Mouse (Mus musculus): ENCODE measurements at regions not wholly inside any gene's neighbourhood (a gene's known extent, or its start where the extent isn't known, plus 50 kb on each side); places are given as distances from the start of the nearest gene placed in this dataset.

GRCm38 (mm10) chr16:74796303-74796653 lies 384.7 kb upstream of the Robo2 start:
- 65% methylated on average over 2 of the region's 2 CpGs for WGBS
- no peak for ATAC-seq (ENCODE audit: low FRiP score, low read depth)
- no peak overlapping the region for H3K4me3 ChIP-seq

GRCm38 (mm10) chr16:74795360-74796302 lies 384.0 kb upstream of the Robo2 start:
- H3K27me3 ChIP-seq, result no peaks in the 10 kb centered on the region
- no peaks in the 10 kb centered on the region for H3K4me1 ChIP-seq (replicated peaks)
- H3K36me3 ChIP-seq, result no peaks in the 10 kb centered on the region
- ATAC-seq (ENCODE audit: low FRiP score, low read depth), result no peak
- H3K4me2 ChIP-seq, result no peak overlapping the region
- H3K9ac ChIP-seq, result no peak overlapping the region
- H3K4me3 ChIP-seq, result no peak overlapping the region
- 49% methylated on average over 5 of the region's 5 CpGs for WGBS
- H3K27ac ChIP-seq (replicated peaks), result no peak overlapping the region
- H3K9me3 ChIP-seq, result no peaks in the 10 kb centered on the region

More at GRCm38 (mm10) chr16:74796303-74796653, 384.7 kb upstream of the Robo2 start:
- Histone ChIP-seq H3K9me3 (no peaks in the 10 kb centered on the region), H3K36me3 (no peaks in the 10 kb centered on the region), H3K27me3 (no peaks in the 10 kb centered on the region), H3K27ac (replicated peaks) (no peak overlapping the region), H3K4me1 (replicated peaks) (no peaks in the 10 kb centered on the region), H3K9ac (no peak overlapping the region), H3K4me2 (no peak overlapping the region)

- Histone ChIP-seq H3K9me3 (no peaks in the 10 kb centered on the region), H3K27ac (replicated peaks) (no peak overlapping the region), H3K4me3 (no peak overlapping the region), H3K36me3 (no peaks in the 10 kb centered on the region), H3K9ac (no peak overlapping the region), H3K27me3 (no peaks in the 10 kb centered on the region), H3K4me1 (replicated peaks) (no peaks in the 10 kb centered on the region), H3K4me2 (no peak overlapping the region)
- no peak for ATAC-seq (ENCODE audit: low FRiP score, low read depth)
- 66% methylated on average over 9 of the region's 9 CpGs for WGBS
Measured at GRCm38 (mm10) chr16:74785365-74786119, 373.9 kb upstream of the Robo2 start.

- H3K27ac ChIP-seq (replicated peaks), result no peak overlapping the region
- H3K4me1 ChIP-seq (replicated peaks), result no peaks in the 10 kb centered on the region
- no peaks in the 10 kb centered on the region for H3K36me3 ChIP-seq
- no peaks in the 10 kb centered on the region for H3K27me3 ChIP-seq
- WGBS, result 79% methylated on average over 2 of the region's 2 CpGs
- H3K4me2 ChIP-seq, result no peak overlapping the region
- no peaks in the 10 kb centered on the region for H3K9me3 ChIP-seq
- no peak overlapping the region for H3K4me3 ChIP-seq
- ATAC-seq (ENCODE audit: low FRiP score, low read depth), result no peak
- H3K9ac ChIP-seq, result no peak overlapping the region
Measured at GRCm38 (mm10) chr16:74780388-74780787, 368.8 kb upstream of the Robo2 start.

GRCm38 (mm10) chr16:74768264-74768663 lies 356.6 kb upstream of the Robo2 start:
- Histone ChIP-seq H3K9ac (no peak overlapping the region), H3K36me3 (no peaks in the 10 kb centered on the region), H3K27ac (replicated peaks) (no peak overlapping the region), H3K27me3 (no peaks in the 10 kb centered on the region), H3K9me3 (no peaks in the 10 kb centered on the region), H3K4me2 (no peak overlapping the region), H3K4me3 (no peak overlapping the region), H3K4me1 (replicated peaks) (no peaks in the 10 kb centered on the region)
- no peak for ATAC-seq (ENCODE audit: low FRiP score, low read depth)
- WGBS, result 84% methylated on average over 4 of the region's 4 CpGs

- Histone ChIP-seq H3K27ac (replicated peaks) (no peak overlapping the region), H3K4me1 (replicated peaks) (no peaks in the 10 kb centered on the region), H3K27me3 (no peaks in the 10 kb centered on the region), H3K4me2 (no peak overlapping the region), H3K36me3 (no peaks in the 10 kb centered on the region), H3K9ac (no peak overlapping the region), H3K9me3 (no peaks in the 10 kb centered on the region), H3K4me3 (no peak overlapping the region)
- 53% methylated on average over 6 of the region's 6 CpGs for WGBS
- no peak for ATAC-seq (ENCODE audit: low FRiP score, low read depth)
Measured at GRCm38 (mm10) chr16:74756720-74757345, 345.2 kb upstream of the Robo2 start.

- no peak overlapping the region for H3K27ac ChIP-seq (replicated peaks)
- WGBS, result 22% methylated on average over 3 of the region's 3 CpGs
- no peak overlapping the region for H3K4me2 ChIP-seq
- H3K36me3 ChIP-seq, result no peaks in the 10 kb centered on the region
- H3K4me1 ChIP-seq (replicated peaks), result no peaks in the 10 kb centered on the region
- H3K9me3 ChIP-seq, result no peaks in the 10 kb centered on the region
- no peaks in the 10 kb centered on the region for H3K27me3 ChIP-seq
- ATAC-seq (ENCODE audit: low FRiP score, low read depth), result no peak
- H3K9ac ChIP-seq, result no peak overlapping the region
- H3K4me3 ChIP-seq, result no peak overlapping the region
Measured at GRCm38 (mm10) chr16:74750900-74751299, 339.3 kb upstream of the Robo2 start.

GRCm38 (mm10) chr16:74749006-74749405 lies 337.4 kb upstream of the Robo2 start:
- no peak overlapping the region for H3K4me2 ChIP-seq
- no peak overlapping the region for H3K27ac ChIP-seq (replicated peaks)
- no peak overlapping the region for H3K9ac ChIP-seq
- no peak overlapping the region for H3K4me3 ChIP-seq
- H3K4me1 ChIP-seq (replicated peaks), result no peaks in the 10 kb centered on the region
- H3K27me3 ChIP-seq, result no peaks in the 10 kb centered on the region
- H3K9me3 ChIP-seq, result no peaks in the 10 kb centered on the region
- H3K36me3 ChIP-seq, result no peaks in the 10 kb centered on the region
- no peak for ATAC-seq (ENCODE audit: low FRiP score, low read depth)

GRCm38 (mm10) chr16:74743512-74743911 lies 331.9 kb upstream of the Robo2 start:
- Histone ChIP-seq H3K9ac (no peak overlapping the region), H3K4me2 (no peak overlapping the region), H3K4me1 (replicated peaks) (no peaks in the 10 kb centered on the region), H3K9me3 (no peaks in the 10 kb centered on the region), H3K27me3 (no peaks in the 10 kb centered on the region), H3K4me3 (no peak overlapping the region), H3K36me3 (no peaks in the 10 kb centered on the region), H3K27ac (replicated peaks) (no peak overlapping the region)
- no peak for ATAC-seq (ENCODE audit: low FRiP score, low read depth)
- 49% methylated on average over 3 of the region's 3 CpGs for WGBS

GRCm38 (mm10) chr16:74739194-74740135 lies 327.8 kb upstream of the Robo2 start:
- WGBS, result 68% methylated on average over 12 of the region's 12 CpGs
- ATAC-seq (ENCODE audit: low FRiP score, low read depth), result no peak
- Histone ChIP-seq H3K9ac (no peak overlapping the region), H3K27ac (replicated peaks) (no peak overlapping the region), H3K4me3 (no peak overlapping the region), H3K9me3 (no peaks in the 10 kb centered on the region), H3K4me1 (replicated peaks) (no peaks in the 10 kb centered on the region), H3K27me3 (no peaks in the 10 kb centered on the region), H3K36me3 (no peaks in the 10 kb centered on the region), H3K4me2 (no peak overlapping the region)

GRCm38 (mm10) chr16:74732940-74733776 lies 321.5 kb upstream of the Robo2 start:
- 78% methylated on average over 9 of the region's 9 CpGs for WGBS
- no peak overlapping the region for H3K9ac ChIP-seq
- no peak overlapping the region for H3K27ac ChIP-seq (replicated peaks)
- no peaks in the 10 kb centered on the region for H3K27me3 ChIP-seq
- no peak for ATAC-seq (ENCODE audit: low FRiP score, low read depth)
- H3K4me3 ChIP-seq, result no peak overlapping the region
- H3K9me3 ChIP-seq, result no peaks in the 10 kb centered on the region
- no peaks in the 10 kb centered on the region for H3K36me3 ChIP-seq
- no peak overlapping the region for H3K4me2 ChIP-seq
- no peaks in the 10 kb centered on the region for H3K4me1 ChIP-seq (replicated peaks)
